Mouse (Mus musculus): Measurements from ENCODE around the gene Nrn1l. TPM values are rescaled to one million over a fixed set of nuclear protein-coding genes. Genes with fewer than 3 reads are reported as not detected.

Nrn1l gene
- 1.2 and 1.5 TPM in 2 replicates for polyA plus RNA-seq (2012; rRNA removed; ENCODE audit: low replicate concordance)

DNA sequence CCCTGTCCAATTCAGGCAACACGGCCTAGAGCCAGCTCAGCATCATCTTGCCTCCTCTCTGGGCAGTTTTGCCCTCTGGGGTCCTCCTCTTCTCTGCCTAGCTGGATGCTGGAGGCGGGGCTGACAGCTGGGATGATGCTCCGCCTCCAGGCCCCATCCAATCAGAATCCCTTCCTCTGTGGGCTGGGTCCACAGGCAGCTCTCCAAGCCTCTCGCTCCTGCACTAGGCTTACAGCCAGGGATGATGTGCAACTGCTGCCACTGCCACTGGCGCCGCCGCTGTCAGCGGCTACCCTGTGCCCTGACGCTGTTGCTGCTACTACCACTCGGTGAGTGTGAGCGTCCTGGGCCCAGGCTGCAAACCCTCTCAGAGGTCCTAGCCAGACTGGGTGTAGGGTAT is at the start of gene Nrn1l:
Nrn1l (plus strand) TSS at position 229 of the 400 bp plus-strand sequence.

DNA sequence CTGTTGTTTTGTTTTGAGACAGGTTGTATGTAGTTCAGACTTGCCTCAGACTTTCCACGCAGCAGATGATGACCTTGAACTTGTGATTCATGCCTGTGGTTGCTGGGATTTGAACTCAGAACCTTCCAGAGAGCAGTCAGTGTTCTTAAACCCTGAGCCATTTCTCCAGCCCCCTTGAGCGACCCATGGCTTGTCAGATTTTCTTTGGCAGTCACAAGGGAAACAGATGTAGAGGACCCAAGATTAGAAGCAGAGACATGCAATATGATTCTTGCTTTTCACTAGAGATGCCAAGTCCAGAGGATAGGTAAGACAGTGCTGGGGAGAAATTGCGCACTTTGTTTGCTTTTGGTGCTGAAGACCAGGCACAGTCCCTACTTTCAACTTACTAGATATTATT is 40.2 kb upstream of the Nrn1l start, which contains the start of gene Cenpt:
Cenpt (minus strand) TSS at position 101 of the 400 bp plus-strand sequence.

DNA sequence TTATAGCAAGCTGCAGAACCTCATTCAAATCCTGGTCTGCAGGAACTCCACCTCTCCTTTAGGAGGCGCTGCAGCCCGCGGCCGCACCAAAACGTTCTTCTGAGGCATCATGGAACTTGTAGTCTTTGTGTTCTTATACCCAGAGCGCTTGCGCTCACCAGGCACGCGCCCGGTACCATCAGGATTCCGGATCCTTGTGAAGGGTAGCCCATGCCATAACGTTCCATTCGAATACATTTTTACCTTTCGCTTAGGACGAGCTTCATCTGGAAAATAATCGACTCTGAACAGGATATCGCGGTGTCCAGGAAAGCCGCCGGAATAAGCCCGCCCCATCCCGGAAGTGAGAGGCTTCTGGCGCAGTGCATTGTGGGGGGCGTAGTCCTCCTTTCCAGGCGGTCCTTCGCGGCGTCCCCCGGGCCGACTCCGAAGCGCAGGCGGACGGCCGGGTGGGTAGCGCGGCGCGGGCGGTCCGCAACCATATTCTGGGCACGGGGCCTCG is 38.6 kb upstream of the Nrn1l start, which contains the start of gene Thap11:
Thap11 (plus strand) TSS at position 418 of the 502 bp plus-strand sequence.

DNA sequence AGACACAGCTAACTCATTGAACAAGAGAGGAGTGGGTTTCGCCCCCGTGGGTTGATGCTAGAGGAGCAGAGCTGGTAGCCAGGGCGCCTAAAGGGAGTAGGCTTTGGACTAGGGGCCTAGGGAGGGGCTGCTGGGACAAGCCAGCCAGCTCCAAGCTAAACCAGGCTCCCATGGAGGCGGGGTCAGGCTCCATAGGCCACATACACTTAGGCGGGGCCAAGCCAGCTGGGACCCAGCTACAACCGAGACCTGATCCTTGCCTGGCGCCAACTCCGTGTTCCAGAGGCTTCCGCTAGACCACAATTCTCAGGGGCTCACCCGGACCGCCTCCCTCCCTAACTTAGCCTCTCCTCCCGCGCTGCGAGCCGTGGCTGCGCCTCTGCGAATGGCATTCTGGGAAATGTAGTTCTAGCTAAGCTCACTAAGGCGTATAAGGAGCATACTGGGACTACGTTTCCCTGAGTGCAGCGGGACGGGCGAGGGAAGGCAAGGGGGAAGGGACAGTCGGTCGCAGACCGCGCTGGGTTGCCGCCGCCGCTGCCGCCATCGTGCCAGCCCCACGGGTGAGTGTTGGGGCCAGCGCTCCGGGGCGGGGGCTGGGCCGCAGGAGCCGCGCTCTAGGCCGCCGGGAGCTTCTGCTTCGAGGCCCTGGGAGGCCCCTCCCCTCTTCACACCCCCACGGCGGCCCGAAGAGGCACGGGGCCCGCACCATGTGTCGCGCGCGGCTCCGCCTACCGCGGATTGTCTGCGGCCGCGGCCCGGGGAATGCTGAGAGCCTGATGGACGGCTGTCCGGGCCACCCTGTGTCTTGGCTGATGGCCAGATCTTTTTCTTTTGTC is 33.0 kb upstream of the Nrn1l start, which contains the start of gene Nutf2:
Nutf2 (plus strand) TSS at position 438 of the 839 bp plus-strand sequence.

DNA sequence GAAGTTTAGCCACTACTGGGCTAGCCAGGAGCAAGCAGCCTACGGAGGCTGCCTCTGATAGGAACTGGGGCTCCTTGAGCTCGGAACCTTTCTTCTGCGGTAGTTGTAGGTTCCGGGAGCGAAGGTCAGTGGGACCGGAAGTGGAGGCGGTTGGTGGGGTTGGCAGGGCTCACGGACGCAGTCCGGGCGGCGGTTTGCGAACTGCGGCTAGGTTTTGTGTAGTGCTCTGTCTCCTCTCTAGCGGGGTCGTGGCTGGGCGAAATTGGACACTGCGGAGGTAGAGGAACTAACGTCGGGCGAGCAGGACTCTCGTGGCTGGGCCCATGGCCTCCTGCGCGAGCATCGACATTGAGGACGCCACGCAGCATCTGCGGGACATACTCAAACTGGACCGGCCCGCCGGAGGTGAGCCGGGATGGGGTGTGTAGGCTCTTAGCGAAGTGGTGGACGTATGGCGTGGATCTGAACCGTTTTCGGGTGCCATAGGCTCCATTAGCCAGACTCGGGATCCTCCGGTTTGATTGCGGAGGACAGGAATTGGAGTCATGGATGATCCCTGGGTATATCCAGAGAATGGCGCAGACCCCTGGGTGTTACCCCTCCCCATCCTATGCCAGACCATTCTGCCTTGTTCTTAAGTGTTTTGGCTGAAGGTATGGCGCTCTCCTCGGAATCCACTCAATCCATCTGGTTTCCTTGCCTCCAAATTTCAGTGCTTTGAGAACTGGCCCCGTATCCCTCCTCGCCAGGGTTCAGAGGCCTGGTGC is 12.4 kb upstream of the Nrn1l start, which contains the start of gene Edc4:
Edc4 (plus strand) TSS at position 128 of the 767 bp plus-strand sequence.

DNA sequence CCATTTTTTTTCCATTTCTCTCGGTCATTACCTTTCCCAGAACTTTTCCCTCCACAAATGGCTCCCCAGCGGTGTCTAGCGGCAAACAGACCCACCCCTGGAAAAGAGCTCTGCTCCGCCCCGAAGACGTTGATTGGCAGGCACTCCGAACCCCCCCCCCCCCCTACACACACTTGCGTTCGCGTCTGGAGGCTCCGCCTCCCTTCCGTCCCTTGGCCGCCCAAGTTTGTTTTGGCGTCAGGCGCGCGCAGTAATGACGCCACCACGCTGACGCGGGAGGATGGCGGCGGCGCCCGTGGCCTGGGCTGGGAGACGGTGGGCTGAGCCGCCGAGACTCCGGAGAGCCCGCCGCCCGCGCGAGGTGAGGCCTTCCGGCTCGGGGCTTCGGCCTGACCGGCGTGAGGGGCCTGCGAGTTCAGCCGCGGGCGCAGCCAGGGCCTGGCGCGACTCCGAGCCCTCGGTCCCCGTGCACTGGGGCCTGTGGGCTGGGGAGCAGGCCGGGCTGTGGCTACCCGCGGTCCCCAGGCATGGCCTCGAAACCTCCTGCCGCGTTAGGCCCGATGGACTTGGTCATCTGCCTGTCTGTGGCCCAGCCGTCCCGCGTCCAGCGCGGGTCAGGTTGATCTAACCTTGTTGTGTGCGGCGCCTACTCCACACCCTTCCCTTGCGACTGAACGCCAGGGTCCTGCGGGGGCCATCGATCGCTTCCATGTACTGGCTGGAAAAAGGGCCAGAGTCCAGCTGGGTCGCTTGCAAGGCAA is 7.0 kb downstream of the Nrn1l start, which contains the start of gene Pskh1:
Pskh1 (plus strand) TSS at position 262 of the 761 bp plus-strand sequence.

DNA sequence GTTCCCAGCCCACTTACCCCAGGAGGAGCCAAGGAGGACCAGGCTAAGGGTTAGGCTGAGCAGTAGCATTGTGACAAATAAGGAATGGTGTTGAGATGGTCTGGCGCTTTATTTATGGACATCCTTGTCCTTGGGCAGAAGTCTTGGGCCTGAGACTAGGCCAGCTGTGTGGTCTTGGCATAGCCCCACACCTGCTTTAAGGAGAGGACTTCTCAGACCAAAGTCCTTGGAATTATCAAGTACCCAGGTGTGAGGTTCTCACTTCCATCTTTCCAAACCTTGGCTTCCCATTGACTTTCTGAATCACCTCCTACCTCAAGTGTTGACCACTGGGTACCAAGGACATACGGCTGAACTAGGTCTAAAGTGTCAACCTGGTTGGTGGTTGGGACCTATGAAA is 40.4 kb downstream of the Nrn1l start, which contains the start of gene Ctrl:
Ctrl (minus strand) TSS at position 101 of the 400 bp plus-strand sequence.

DNA sequence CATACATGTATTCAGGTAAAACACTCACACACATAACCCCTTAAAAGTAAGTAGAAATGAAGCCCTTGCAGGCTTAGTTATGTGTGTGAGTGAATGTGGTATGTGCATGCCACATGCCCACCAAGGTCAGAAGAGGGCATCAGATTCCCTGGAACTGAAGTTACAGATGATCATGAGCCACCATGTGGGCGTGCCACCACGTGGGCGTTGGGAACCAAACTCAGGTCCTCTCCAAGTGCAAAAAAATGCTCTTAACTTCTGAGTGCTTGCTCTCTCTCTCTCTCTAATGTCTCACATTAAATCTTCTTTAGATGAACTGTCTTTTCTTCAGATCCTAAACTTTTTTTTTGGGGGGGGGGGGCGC is 44.9 kb downstream of the Nrn1l start, which contains the start of gene Psmb10:
Psmb10 (minus strand) TSS at position 139 of the 364 bp plus-strand sequence.

DNA sequence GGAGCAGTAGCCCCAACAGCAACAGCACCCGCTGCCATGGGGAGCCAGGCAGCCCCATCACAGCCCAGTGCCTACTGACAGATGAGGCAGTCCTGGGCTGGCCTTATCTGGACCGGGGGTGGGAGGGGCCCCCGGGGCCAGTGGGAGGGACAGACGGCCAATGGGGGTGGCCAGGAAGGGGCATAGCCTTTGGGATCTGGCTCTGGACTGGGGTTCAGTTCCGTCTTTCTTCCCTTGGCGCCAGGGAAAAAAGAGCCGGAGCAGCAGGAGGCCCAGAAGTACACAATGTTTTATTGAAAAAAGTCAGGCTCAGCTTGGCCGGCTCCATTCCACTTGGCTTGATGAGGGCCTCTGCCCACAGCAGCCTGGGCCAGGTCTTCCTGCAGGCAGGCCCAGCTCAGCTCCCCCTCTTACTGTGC is 50.0 kb downstream of the Nrn1l start, which contains the start of gene Lcat:
Lcat (minus strand) TSS at position 62 of the 419 bp plus-strand sequence.

Other genes starting within 250 kb of the Nrn1l start
- gene Carmil2, start 207.3 kb upstream of the Nrn1l start, polyA plus RNA-seq (2012; rRNA removed; ENCODE audit: low replicate concordance), result 1.2 and 1.5 TPM in 2 replicates
- gene Acd, start 192.5 kb upstream of the Nrn1l start, polyA plus RNA-seq (2012; rRNA removed; ENCODE audit: low replicate concordance), result 39.9 and 48.6 TPM in 2 replicates
- 25.6 and 26.0 TPM in 2 replicates for gene Pard6a, start 192.4 kb upstream of the Nrn1l start, polyA plus RNA-seq (2012; rRNA removed; ENCODE audit: low replicate concordance)
- 0.10 TPM in 1 of 2 replicates, not detected in the other for gene 4933405L10Rik, start 185.9 kb upstream of the Nrn1l start, polyA plus RNA-seq (2012; rRNA removed; ENCODE audit: low replicate concordance)
- 5.7 and 12.8 TPM in 2 replicates for gene Enkd1, start 185.4 kb upstream of the Nrn1l start, polyA plus RNA-seq (2012; rRNA removed; ENCODE audit: low replicate concordance)
- gene Gfod2, start 134.9 kb upstream of the Nrn1l start, polyA plus RNA-seq (2012; rRNA removed; ENCODE audit: low replicate concordance), result 7.7 and 10.0 TPM in 2 replicates
- 26.6 and 31.6 TPM in 2 replicates for gene Ranbp10, start 66.2 kb upstream of the Nrn1l start, polyA plus RNA-seq (2012; rRNA removed; ENCODE audit: low replicate concordance)
- 0.05 TPM in 1 of 2 replicates, not detected in the other for gene Tsnaxip1, start 65.8 kb upstream of the Nrn1l start, polyA plus RNA-seq (2012; rRNA removed; ENCODE audit: low replicate concordance)
- gene Cenpt, start 40.3 kb upstream of the Nrn1l start, polyA plus RNA-seq (2012; rRNA removed; ENCODE audit: low replicate concordance), result 17.6 and 36.3 TPM in 2 replicates
- gene Thap11, start 38.4 kb upstream of the Nrn1l start, polyA plus RNA-seq (2012; rRNA removed; ENCODE audit: low replicate concordance), result 39.9 and 66.8 TPM in 2 replicates
- gene Nutf2, start 33.0 kb upstream of the Nrn1l start, polyA plus RNA-seq (2012; rRNA removed; ENCODE audit: low replicate concordance), result 37.9 and 42.9 TPM in 2 replicates
- gene Edc4, start 12.7 kb upstream of the Nrn1l start, polyA plus RNA-seq (2012; rRNA removed; ENCODE audit: low replicate concordance), result 45.4 and 85.8 TPM in 2 replicates
- 55.5 and 60.6 TPM in 2 replicates for gene Pskh1, start 6.9 kb downstream of the Nrn1l start, polyA plus RNA-seq (2012; rRNA removed; ENCODE audit: low replicate concordance)
- 2.2 and 4.2 TPM in 2 replicates for gene Ctrl, start 40.3 kb downstream of the Nrn1l start, polyA plus RNA-seq (2012; rRNA removed; ENCODE audit: low replicate concordance)
- 152 and 154 TPM in 2 replicates for gene Psmb10, start 44.9 kb downstream of the Nrn1l start, polyA plus RNA-seq (2012; rRNA removed; ENCODE audit: low replicate concordance)
- 3.1 and 5.9 TPM in 2 replicates for gene Lcat, start 49.8 kb downstream of the Nrn1l start, polyA plus RNA-seq (2012; rRNA removed; ENCODE audit: low replicate concordance)
- 68.7 and 121 TPM in 2 replicates for gene Slc12a4, start 72.5 kb downstream of the Nrn1l start, polyA plus RNA-seq (2012; rRNA removed; ENCODE audit: low replicate concordance)
- gene Dpep3, start 85.9 kb downstream of the Nrn1l start, polyA plus RNA-seq (2012; rRNA removed; ENCODE audit: low replicate concordance), result 0.18 and 0.40 TPM in 2 replicates
- 15.8 and 20.1 TPM in 2 replicates for gene Dus2, start 97.8 kb downstream of the Nrn1l start, polyA plus RNA-seq (2012; rRNA removed; ENCODE audit: low replicate concordance)
- gene Dpep2nb, start 112.4 kb downstream of the Nrn1l start, polyA plus RNA-seq (2012; rRNA removed; ENCODE audit: low replicate concordance), result not detected in 2 replicates
- 11.3 and 11.9 TPM in 2 replicates for gene Ddx28, start 118.3 kb downstream of the Nrn1l start, polyA plus RNA-seq (2012; rRNA removed; ENCODE audit: low replicate concordance)
- gene Nfatc3, start 165.3 kb downstream of the Nrn1l start, polyA plus RNA-seq (2012; rRNA removed; ENCODE audit: low replicate concordance), result 29.9 and 36.2 TPM in 2 replicates
- gene Esrp2, start 243.4 kb downstream of the Nrn1l start, polyA plus RNA-seq (2012; rRNA removed; ENCODE audit: low replicate concordance), result 0.06 and 12.4 TPM in 2 replicates